ENCODE assay signal across 9 mouse cellular contexts in the genomic region with DNA sequence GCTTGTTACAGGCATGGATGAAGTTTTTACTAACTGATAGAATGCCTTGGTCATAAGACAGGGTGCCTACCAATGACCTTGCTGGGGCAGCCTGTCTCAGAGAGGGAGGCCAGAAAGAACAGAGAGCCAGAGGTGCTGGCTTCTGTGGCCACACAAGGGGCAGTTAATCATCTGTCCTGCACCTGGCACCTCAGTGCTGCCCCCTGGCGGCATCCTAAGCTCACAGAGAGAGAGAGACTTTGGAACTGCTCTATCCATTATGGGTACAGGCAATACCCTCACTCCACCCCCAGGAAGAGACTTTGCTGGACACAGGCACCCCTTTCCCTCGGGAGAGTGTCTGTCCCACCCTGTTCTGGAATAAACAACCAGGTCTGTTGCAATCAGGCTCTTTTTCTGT. TPM values are rescaled to one million over a fixed set of nuclear protein-coding genes. Genes with fewer than 3 reads are reported as not detected.
DNase-seq lines count a peak whose midpoint lies in the region; ATAC-seq and TF ChIP-seq lines count a peak whose summit lies in the region.
"Had no signal": no experiment of that assay in that cellular context is flagged by ENCODE, and none has a peak within 500 bp of the region (broad histone marks: within the 10 kb centered on the region; RNA-seq: fewer than 3 reads in every experiment).

No protein-coding gene starts in this region.

- DNase-seq in left cerebral cortex, adult 11 months (ENCODE audit: low spot score): peak; percentile 43
- no peak for DNase-seq in left cerebral cortex, postnatal 36 days (ENCODE audit: low spot score in 2 of 2)
- DNase-seq in Muller cell, postnatal 12 days (ENCODE audit: inconsistent ontology term): peak; percentile 6
- no peak for DNase-seq in brain, embryonic 14.5 days (ENCODE audit: low read depth)
- peak; percentile 63 to 72 for DNase-seq in heart, postnatal 36 days
- DNase-seq in liver, embryonic 14.5 days (ENCODE audit: low read depth in 3 of 3, low spot score in 3 of 3): peak; percentile 61 to 65 (median 63)
- DNase-seq in right cerebral cortex, postnatal 4 days: peak; percentile 48
- no peak for DNase-seq in hindbrain, embryonic 14.5 days (ENCODE audit: low spot score)

- peak; percentile 72 for ATAC-seq in liver, embryonic 14.5 days (ENCODE audit: insufficient read depth)
- no peak for ATAC-seq in hindbrain, embryonic 14.5 days (ENCODE audit: low FRiP score)

- peak; percentile 55 for TF ChIP-seq CTCF in brain, embryonic 14.5 days (IDR thresholded peaks at IDR 0.05; ENCODE audit: borderline replicate concordance, extremely low read depth, insufficient read depth, insufficient read length)
- TF ChIP-seq CTCF in liver, embryonic 14.5 days (IDR thresholded peaks at IDR 0.05; ENCODE audit: low read depth): peak; percentile 96

- no peak for TF ChIP-seq EP300 in liver, embryonic 14.5 days (IDR thresholded peaks at IDR 0.05; ENCODE audit: low read depth)

- H3K4me2 ChIP-seq in liver, embryonic 14.5 days (ENCODE audit: low read depth): peak overlapping the region; percentile 47
- no peak overlapping the region for H3K4me2 ChIP-seq in hindbrain, embryonic 14.5 days (replicated peaks)

- intact Hi-C loops in left cerebral cortex, postnatal 36 days (cut with DNase I): no loop called here
- intact Hi-C loops in heart, postnatal 36 days (cut with DNase I): no loop called here

- H3K36me3 ChIP-seq in liver, embryonic 14.5 days (replicated peaks; ENCODE audit: control insufficient read depth, insufficient read depth, low read depth): peaks cover 64% of the 10 kb centered on the region
- no peaks in the 10 kb centered on the region for H3K36me3 ChIP-seq in hindbrain, embryonic 14.5 days (replicated peaks; ENCODE audit: control insufficient read depth, insufficient read depth)

- H3K27me3 ChIP-seq in liver, embryonic 14.5 days (ENCODE audit: control insufficient read depth, insufficient read depth, low read length): no peaks in the 10 kb centered on the region
- H3K27me3 ChIP-seq in hindbrain, embryonic 14.5 days (ENCODE audit: control insufficient read depth, insufficient read depth, low read length): no peaks in the 10 kb centered on the region
- H3K27me3 ChIP-seq: megakaryocyte, embryonic 14.5 days had no signal

- 10% methylated on average over 2 of the region's 2 CpGs for WGBS in liver, embryonic 14.5 days (ENCODE audit: insufficient replicate concordance)
- WGBS in hindbrain, embryonic 14.5 days: 28% methylated on average over 2 of the region's 2 CpGs

- no peaks in the 10 kb centered on the region for H3K9me3 ChIP-seq in liver, embryonic 14.5 days (ENCODE audit: control insufficient read depth, low read length)
- H3K9me3 ChIP-seq in hindbrain, embryonic 14.5 days (ENCODE audit: control insufficient read depth, low read length): no peaks in the 10 kb centered on the region
- H3K9me3 ChIP-seq: megakaryocyte, embryonic 14.5 days had no signal

- TF ChIP-seq POLR2A in brain, embryonic 14.5 days (IDR thresholded peaks at IDR 0.05; ENCODE audit: borderline replicate concordance, extremely low read depth, insufficient read depth, insufficient read length, poor library complexity, severe bottlenecking): no peak

- peak overlapping the region in 1 of 2 experiments; percentile 5; a peak in 1 of 4 replicates for H3K4me3 ChIP-seq in liver, embryonic 14.5 days (ENCODE audit: insufficient read depth in 1 of 2, low read depth in 2 of 2, low read length in 2 of 2)
- H3K4me3 ChIP-seq in hindbrain, embryonic 14.5 days (replicated peaks; ENCODE audit: low read length): no peak overlapping the region
- H3K4me3 ChIP-seq: megakaryocyte, embryonic 14.5 days had no signal

- H3K9ac ChIP-seq in liver, embryonic 14.5 days (replicated peaks): peak overlapping the region; percentile 19; the same call in 1 of the 2 replicates
- H3K9ac ChIP-seq in hindbrain, embryonic 14.5 days: no peak overlapping the region

- H3K27ac ChIP-seq in liver, embryonic 14.5 days: peak overlapping the region; percentile 68; the same call in 1 of the 2 replicates
- no peak overlapping the region for H3K27ac ChIP-seq in hindbrain, embryonic 14.5 days

- H3K4me1 ChIP-seq in liver, embryonic 14.5 days (replicated peaks; ENCODE audit: control insufficient read depth in 2 of 2, insufficient read depth in 2 of 2, low read length in 1 of 2): peaks cover 18 to 36% of the 10 kb centered on the region in 2 experiments
- no peaks in the 10 kb centered on the region for H3K4me1 ChIP-seq in hindbrain, embryonic 14.5 days (replicated peaks; ENCODE audit: control insufficient read depth, insufficient read depth, low read length)

RNA-seq across cellular contexts. Expression of a gene that starts 9.7 kb away (rescaled TPM):
- total RNA-seq in left cerebral cortex, postnatal 36 days (2021): not detected
- 0.18 and 0.41 TPM in 2 replicates for polyA plus RNA-seq in brain, embryonic 14.5 days (2012; rRNA removed)
- 10 to 100 TPM; 21.9 to 26.1 TPM for total RNA-seq in heart, postnatal 36 days (2021)
- 17.8 and 23.3 TPM in 2 replicates for polyA plus RNA-seq in liver, embryonic 14.5 days (2012; rRNA removed)
- polyA plus RNA-seq in liver, embryonic 14.5 days (2014; fragmentation: Nextera tagmentation; extraction: Ambion mirVana): 20.3 and 22.6 TPM in 2 replicates
- 0.10 and 0.21 TPM in 2 replicates for polyA plus RNA-seq in hindbrain, embryonic 14.5 days (2014; fragmentation: Nextera tagmentation; extraction: Ambion mirVana)

RNA-seq across cellular contexts. Expression of a gene that starts 12.5 kb away (rescaled TPM):
- 1 to 10 TPM; 3.6 to 5.6 TPM for total RNA-seq in left cerebral cortex, postnatal 36 days (2021)
- 0.43 and 0.63 TPM in 2 replicates for polyA plus RNA-seq in brain, embryonic 14.5 days (2012; rRNA removed)
- not detected for total RNA-seq in heart, postnatal 36 days (2021)
- polyA plus RNA-seq in liver, embryonic 14.5 days (2012; rRNA removed): 0.11 and 0.18 TPM in 2 replicates
- polyA plus RNA-seq in liver, embryonic 14.5 days (2014; fragmentation: Nextera tagmentation; extraction: Ambion mirVana): 0.15 TPM in 1 of 2 replicates, not detected in the other
- polyA plus RNA-seq in hindbrain, embryonic 14.5 days (2014; fragmentation: Nextera tagmentation; extraction: Ambion mirVana): 1.8 and 1.9 TPM in 2 replicates

RNA-seq across cellular contexts. Expression of a gene that starts 19.8 kb away (rescaled TPM):
- 100 to 1,000 TPM; 122 to 125 TPM for total RNA-seq in left cerebral cortex, postnatal 36 days (2021)
- 64.3 and 81.9 TPM in 2 replicates for polyA plus RNA-seq in brain, embryonic 14.5 days (2012; rRNA removed)
- total RNA-seq in heart, postnatal 36 days (2021): 10 to 100 TPM; 63.3 to 64.1 TPM
- polyA plus RNA-seq in liver, embryonic 14.5 days (2012; rRNA removed): 27.1 and 37.6 TPM in 2 replicates
- polyA plus RNA-seq in liver, embryonic 14.5 days (2014; fragmentation: Nextera tagmentation; extraction: Ambion mirVana): 51.3 and 59.3 TPM in 2 replicates
- 74.7 and 77.5 TPM in 2 replicates for polyA plus RNA-seq in hindbrain, embryonic 14.5 days (2014; fragmentation: Nextera tagmentation; extraction: Ambion mirVana)

RNA-seq across cellular contexts. Expression of a gene that starts 20.4 kb away (rescaled TPM):
- total RNA-seq in left cerebral cortex, postnatal 36 days (2021): 1 to 10 TPM; 3.5 to 4.7 TPM
- 0.49 and 0.51 TPM in 2 replicates for polyA plus RNA-seq in brain, embryonic 14.5 days (2012; rRNA removed)
- total RNA-seq in heart, postnatal 36 days (2021): under 1 TPM; 0.27 to 0.36 TPM
- 0.13 and 0.73 TPM in 2 replicates for polyA plus RNA-seq in liver, embryonic 14.5 days (2012; rRNA removed)
- polyA plus RNA-seq in liver, embryonic 14.5 days (2014; fragmentation: Nextera tagmentation; extraction: Ambion mirVana): 0.57 and 0.71 TPM in 2 replicates
- 1.4 and 2.0 TPM in 2 replicates for polyA plus RNA-seq in hindbrain, embryonic 14.5 days (2014; fragmentation: Nextera tagmentation; extraction: Ambion mirVana)

RNA-seq across cellular contexts. Expression of a gene that starts 27.8 kb away (rescaled TPM):
- 10 to 100 TPM; 38.0 to 47.7 TPM for total RNA-seq in left cerebral cortex, postnatal 36 days (2021)
- polyA plus RNA-seq in brain, embryonic 14.5 days (2012; rRNA removed): 8.8 and 11.5 TPM in 2 replicates
- total RNA-seq in heart, postnatal 36 days (2021): 100 to 1,000 TPM; 344 to 476 TPM
- 0.88 and 1.6 TPM in 2 replicates for polyA plus RNA-seq in liver, embryonic 14.5 days (2012; rRNA removed)
- polyA plus RNA-seq in liver, embryonic 14.5 days (2014; fragmentation: Nextera tagmentation; extraction: Ambion mirVana): 0.96 and 1.2 TPM in 2 replicates
- polyA plus RNA-seq in hindbrain, embryonic 14.5 days (2014; fragmentation: Nextera tagmentation; extraction: Ambion mirVana): 9.2 and 11.7 TPM in 2 replicates

Comparison
In these comparisons a context has a peak if more than half of its experiments do, and no peak if none do; other contexts are left out.
1. DNase-seq: peak in left cerebral cortex, adult 11 months (single experiment), Muller cell, postnatal 12 days (single experiment), heart, postnatal 36 days (2 of 2), liver, embryonic 14.5 days (3 of 3) and right cerebral cortex, postnatal 4 days (single experiment); none in left cerebral cortex, postnatal 36 days (0 of 2), brain, embryonic 14.5 days (single experiment) and hindbrain, embryonic 14.5 days (single experiment).
2. RNA of a gene that starts 9.7 kb away (polyA plus RNA-seq): 17.8 to 23.3 TPM in liver, embryonic 14.5 days; 0.18 to 0.41 TPM in brain, embryonic 14.5 days and 0.10 to 0.21 TPM in hindbrain, embryonic 14.5 days; every median in the first group is over 10 times any median in the second.